Mouse (Mus musculus) activated CD4-positive, CD25-positive, alpha-beta regulatory T cell, adult 9 weeks (primary cell): ENCODE results near the gene Mt4. TPM values are rescaled to one million over a fixed set of nuclear protein-coding genes. Genes with fewer than 3 reads are reported as not detected.

Source experiments
- polyA plus RNA-seq: library from polyadenylated mRNA; unstranded; fragments of 100-300 nt; shearing (Covaris generic); gene quantifications from one replicate; pipeline ENCODE4 v1.2.1, GENCODE M21; 2017

Mt4 gene
- not detected for polyA plus RNA-seq

GRCm38 (mm10) chr8:94136933-94137332, at the start of gene Mt4:
Gene Mt4 (plus strand): TSS chr8:94137197.

GRCm38 (mm10) chr8:94098081-94098974, 38.7 kb upstream of the Mt4 start, which contains the start of gene Bbs2:
Gene Bbs2 (minus strand): TSS chr8:94098928.

GRCm38 (mm10) chr8:94152513-94153300, 15.7 kb downstream of the Mt4 start, which contains the start of gene Mt3:
Gene Mt3 (plus strand): TSS chr8:94152607.

DNA sequence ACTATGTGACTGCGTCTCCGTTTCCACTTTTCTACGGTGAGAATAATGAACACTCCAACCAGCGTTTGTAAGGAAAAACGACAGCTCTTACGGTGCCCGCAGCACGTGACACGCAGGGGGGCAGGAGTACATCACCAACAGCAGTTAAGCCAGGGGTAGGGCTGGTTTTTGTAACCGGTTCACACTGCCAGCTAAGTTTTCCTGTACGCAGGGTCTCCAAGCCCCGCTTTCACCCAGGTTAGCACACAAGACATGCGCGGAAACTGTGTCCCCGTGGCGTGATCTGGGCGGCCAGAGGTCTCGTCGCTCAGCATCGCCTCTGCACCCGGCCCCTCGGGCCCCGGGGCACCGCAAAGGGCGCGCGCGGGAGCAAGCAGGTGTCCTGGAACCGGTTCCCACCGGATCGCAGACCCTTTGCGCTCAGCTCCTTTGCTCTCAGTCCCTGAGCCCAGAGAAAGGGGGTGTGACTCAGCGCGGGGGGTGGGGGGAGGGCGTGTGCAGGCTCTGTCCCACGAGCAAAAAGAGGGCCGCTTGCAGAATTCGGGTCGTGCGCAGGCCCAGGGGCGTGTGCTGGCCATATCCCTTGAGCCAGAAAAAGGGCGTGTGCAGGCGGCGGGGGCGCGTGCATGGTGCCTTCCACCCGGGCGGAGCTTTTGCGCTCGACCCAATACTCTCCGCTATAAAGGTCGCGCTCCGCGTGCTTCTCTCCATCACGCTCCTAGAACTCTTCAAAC, 35.2 kb downstream of the Mt4 start, which contains the start of gene Mt2:
Mt2 (plus strand) TSS at position 590 of the 734 bp plus-strand sequence.

GRCm38 (mm10) chr8:94178857-94179712, 42.1 kb downstream of the Mt4 start, which contains the start of gene Mt1:
Gene Mt1 (plus strand): TSS chr8:94179082.

Other genes starting within 250 kb of the Mt4 start
- gene Amfr, start 124.4 kb upstream of the Mt4 start, polyA plus RNA-seq: 14.2 TPM
- 124 TPM for gene Nudt21, start 100.2 kb upstream of the Mt4 start, polyA plus RNA-seq
- gene Ogfod1, start 100.0 kb upstream of the Mt4 start, polyA plus RNA-seq: 19.5 TPM
- 6.7 TPM for gene Bbs2, start 38.3 kb upstream of the Mt4 start, polyA plus RNA-seq
- 1.5 TPM for gene Mt3, start 15.4 kb downstream of the Mt4 start, polyA plus RNA-seq
- gene Mt2, start 35.5 kb downstream of the Mt4 start, polyA plus RNA-seq: 0.57 TPM
- 5.1 TPM for gene Mt1, start 41.9 kb downstream of the Mt4 start, polyA plus RNA-seq
- 42.7 TPM for gene Nup93, start 77.4 kb downstream of the Mt4 start, polyA plus RNA-seq
- gene Slc12a3, start 192.0 kb downstream of the Mt4 start, polyA plus RNA-seq: 0.17 TPM
- gene Herpud1, start 249.2 kb downstream of the Mt4 start, polyA plus RNA-seq: 147 TPM